Mouse (Mus musculus) ES-CJ7 (cell line): ENCODE measurements around the gene Stpg3.
"Not testable (repeated sequence)": the region's sequence is repeated elsewhere in the genome, so short reads cannot be mapped to it uniquely, and the experiment has no call there.

Experiments
- DNase-seq: peaks from one replicate; pipeline ENCODE4 v3.0.0; 2011; ENCODE audit warnings: low read depth, low spot score

Stpg3 gene

GRCm38 (mm10) chr2:25214444-25214843 lies at the start of gene Stpg3:
Gene Stpg3 (minus strand): TSS chr2:25214637.
- DNase-seq = no peak

DNA sequence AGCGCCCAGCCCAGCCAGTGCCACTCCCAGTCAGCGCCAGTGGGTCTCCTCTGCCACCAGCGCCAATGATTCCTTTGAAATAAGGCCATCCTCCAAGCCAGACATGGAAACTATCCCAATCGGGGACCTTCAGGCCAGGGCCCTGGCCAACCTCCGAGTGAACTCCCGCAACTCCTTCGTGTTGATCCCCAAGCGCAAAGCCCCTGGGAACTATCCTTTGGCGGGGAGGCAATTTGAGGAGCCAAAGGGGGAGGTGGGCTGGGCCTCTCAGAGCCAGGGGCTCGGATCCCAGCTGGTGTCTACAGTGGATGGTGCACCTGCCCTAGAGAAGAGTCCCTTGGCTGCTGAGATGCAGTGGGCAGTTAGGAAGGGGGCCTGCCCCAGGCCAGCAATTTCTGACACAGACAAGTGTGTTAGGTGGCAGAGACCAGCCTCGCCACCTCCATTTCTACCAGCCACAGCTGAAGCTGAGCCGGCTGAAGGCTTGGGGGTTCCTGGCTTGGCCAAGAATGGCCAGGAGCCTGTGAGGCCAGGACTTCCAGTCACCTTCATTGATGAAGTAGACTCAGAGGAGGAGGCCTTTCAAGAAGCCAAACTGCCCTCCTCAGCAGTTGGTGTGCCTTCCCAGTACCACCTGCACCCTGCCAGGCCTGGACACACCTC lies 49.3 kb upstream of the Stpg3 start:
- DNase-seq = no peak

- DNase-seq = peak; percentile 55
Observed at GRCm38 (mm10) chr2:25262795-25263622, 48.6 kb upstream of the Stpg3 start.

DNA sequence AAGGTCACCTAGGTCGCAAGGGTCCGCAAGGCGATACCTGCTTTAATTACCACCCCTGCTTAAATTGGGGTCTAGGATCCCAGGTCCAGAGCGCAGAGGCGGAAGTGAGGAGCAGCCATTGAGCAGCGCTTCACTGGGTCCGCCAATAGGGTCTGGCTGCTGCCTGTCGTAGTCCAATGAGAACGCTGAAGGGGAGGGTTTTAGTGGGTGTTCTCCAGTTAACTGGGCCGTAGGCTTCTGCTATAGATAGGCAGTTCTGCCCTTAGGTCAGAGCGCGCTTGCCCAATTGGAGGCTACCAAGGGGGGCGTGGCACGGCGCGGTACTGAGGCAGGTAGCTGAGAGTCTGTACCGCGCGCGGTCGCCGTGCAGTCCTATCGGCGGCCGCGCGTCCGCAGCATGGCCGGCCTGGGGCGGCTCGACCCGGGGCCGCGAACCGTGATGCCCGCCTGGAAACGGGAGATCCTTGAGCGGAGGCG lies 47.9 kb upstream of the Stpg3 start, which contains the start of gene Tprn:
TSS of gene Tprn (plus strand) at position 328 of the 477 bp plus-strand sequence.
- DNase-seq = peak; percentile 99

DNA sequence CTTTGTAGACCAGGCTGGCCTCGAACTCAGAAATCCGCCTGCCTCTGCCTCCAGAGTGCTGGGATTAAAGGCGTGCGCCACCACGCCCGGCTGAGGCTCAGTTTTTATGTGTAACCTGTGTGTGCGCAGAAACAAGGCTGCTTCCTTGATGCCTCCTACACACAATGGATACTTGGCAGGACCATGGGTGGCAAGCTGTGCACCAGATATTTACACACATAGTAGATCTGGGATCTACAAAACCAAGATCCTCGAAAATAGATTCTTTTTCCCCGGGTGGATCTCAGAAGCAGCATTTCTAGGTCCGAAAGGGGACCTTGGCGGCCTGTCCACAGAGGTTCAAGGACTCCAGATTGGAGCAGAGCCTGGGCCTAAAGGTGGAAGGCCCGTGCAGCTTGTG lies 47.4 kb upstream of the Stpg3 start:
- DNase-seq = peak; percentile 45

DNA sequence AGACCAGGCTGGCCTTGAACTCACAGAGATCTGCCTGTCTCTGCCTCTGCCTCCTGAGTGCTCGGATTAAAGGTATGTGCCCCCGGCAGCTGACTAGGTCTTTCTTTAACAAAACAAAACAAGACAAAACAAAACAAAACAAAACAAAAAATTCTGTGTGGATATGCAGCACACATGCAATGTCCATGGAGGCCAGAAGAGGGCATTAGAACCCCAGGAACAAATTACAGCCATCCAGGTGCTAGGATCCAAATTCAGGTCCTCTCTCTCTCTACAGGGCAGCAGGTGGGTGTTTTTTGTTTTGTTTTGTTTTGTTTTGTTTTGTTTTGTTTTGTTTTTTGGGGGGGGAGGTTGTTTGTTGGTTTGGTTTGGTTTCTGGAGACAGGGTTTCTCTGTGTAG lies 44.5 kb upstream of the Stpg3 start:
- DNase-seq = peak; percentile 67

- not testable (repeated sequence) for DNase-seq
Observed at GRCm38 (mm10) chr2:25257250-25257649, 42.8 kb upstream of the Stpg3 start.

DNA sequence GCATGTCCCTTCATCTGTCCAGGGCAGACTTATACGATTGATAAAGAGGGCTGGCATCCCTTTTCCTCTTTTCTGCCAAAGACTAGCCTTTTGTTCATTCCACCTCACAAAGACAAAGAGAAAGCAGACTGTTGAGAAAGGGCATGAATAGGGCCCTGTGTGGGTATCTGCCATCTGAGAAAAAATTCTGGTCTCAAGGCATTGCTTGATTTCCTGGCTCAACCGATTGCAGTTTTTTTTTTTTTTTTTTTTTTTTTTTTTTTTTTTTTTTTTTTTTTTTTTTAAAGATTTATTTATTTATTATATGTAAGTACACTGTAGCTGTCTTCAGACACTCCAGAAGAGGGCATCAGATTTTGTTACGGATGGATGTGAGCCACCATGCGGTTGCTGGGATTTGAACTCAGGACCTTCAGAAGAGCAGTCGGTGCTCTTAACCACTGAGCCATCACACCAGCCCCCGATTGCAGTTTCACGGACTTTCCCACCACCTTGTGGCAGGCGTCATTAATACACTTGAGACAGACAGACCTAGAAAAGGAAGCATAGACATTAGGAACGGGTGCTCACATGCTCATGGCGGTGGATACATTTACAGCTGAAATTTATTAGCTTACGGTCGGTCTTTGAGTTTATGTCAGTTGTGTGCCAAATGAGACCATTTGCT lies 42.1 kb upstream of the Stpg3 start:
- peak; percentile 84 for DNase-seq

- peak; percentile 91 for DNase-seq
Observed at GRCm38 (mm10) chr2:25255284-25255779, 40.9 kb upstream of the Stpg3 start, which contains the start of gene Tmem203. Gene Tmem203 (plus strand): TSS chr2:25255439.

- peak; percentile 44 for DNase-seq
Observed at GRCm38 (mm10) chr2:25252331-25252730, 37.9 kb upstream of the Stpg3 start.

DNA sequence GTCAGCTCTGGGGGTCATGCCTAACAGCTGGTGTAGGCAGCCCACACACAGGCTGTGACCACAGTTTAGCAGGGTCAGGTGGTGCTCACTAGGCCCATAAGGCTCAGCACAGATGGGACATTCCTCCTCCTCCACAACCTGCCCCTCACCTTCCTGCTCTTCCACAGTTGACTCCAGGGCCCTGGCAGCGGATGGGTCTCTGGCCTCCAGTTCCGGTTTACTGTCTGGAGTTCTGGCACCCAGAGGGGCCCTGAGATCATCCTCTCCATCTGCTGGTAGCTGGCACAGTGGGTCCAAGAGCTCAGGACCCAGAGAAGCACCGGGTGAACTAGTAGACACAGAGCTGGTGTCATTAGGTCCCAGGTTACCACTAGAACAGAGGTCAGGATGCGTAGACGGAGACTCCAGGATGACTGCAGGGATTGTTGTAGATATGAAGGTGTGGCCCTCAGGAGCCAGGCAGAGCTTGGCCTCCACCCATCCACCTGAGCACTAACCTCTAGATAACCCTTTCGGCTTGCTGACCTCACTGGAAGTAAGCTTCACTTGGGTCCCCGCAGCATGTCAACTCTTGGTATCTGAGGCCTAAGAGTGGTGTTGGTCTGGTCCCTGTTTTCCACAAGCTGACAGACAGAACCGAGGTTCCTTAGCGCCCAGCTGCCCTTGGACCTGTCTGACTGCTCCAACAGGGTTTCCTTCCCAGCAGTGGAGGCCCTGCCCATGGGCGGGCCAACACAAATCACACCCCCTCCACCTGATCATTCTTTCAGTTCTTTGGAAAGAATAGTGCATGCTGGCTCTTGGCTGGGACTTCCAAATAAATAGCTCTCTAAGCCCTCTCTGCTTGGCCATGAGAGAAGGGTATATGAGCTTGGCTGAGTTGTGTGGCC lies 32.0 kb upstream of the Stpg3 start, which contains the start of gene AL732309.1:
TSS of gene AL732309.1 (minus strand) at position 681 of the 890 bp plus-strand sequence.
- DNase-seq = no peak

DNA sequence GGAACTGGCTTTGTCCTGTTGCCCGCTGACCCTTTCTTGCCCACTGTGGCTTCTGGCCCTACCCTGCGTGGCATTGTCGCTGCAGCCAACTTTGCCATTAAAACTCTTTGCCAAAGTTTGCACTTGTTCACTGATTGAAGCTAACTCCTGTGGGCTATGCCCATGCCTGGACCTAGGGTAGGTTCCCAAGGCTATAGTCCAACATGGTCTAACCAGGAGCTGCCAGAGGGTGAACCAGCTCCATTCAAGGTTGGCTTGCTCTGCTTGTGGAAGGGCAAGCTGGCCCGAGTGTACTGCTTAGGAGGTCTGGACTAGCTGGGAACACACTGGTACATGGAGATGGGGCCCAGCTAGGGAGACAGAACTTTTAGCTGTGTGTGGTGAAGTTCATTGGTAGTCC lies 29.7 kb upstream of the Stpg3 start:
- DNase-seq = no peak

DNA sequence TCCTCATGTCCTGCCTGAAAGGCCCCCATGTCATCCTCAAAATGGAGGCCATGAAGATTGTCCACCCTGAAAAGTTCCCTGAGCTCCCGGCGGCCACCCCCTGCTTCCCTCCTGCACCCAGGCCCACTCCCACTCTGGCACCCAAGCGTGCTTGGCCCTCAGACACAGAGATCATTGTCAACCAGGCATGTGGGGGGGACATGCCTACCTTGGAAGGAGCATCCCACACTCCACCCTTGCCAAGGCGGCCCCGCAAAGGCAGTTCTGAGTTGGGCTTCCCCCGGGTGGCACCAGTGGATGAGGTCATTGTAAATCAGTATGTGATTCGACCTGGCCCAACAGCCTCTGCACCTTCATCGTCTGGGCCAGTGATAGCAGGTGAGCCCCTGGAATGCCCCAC lies 28.9 kb upstream of the Stpg3 start:
- no peak for DNase-seq

DNA sequence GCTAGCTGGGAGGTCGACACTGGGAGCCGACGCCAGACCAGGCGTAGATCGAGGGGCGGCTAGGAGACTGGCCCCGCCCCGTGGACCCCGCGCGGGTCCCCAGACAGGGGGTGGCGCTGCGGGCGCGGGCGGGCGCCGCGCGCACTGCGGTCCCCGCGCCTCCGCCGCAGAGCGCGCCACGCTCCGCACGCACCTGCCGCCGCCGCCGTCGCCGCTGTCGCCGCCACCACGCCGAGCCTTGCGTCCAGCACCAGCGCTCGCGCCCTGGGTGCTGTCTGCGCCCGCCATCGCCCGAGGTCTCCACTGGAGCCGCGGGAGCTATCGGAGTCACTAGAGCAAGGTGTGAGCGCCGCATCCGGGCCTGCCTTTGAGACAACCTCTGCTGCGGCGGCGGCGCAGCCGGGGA lies 27.7 kb upstream of the Stpg3 start, which contains the start of the genes Rnf208 and Cysrt1:
TSS of gene Rnf208 (plus strand) at position 155 of the 406 bp plus-strand sequence.
TSS of gene Cysrt1 (minus strand) at position 352 of the 406 bp plus-strand sequence.
- DNase-seq = no peak

- DNase-seq = peak; percentile 47
Observed at GRCm38 (mm10) chr2:25241438-25241775, 27.0 kb upstream of the Stpg3 start.

GRCm38 (mm10) chr2:25240723-25241437 lies 26.4 kb upstream of the Stpg3 start:
- DNase-seq = peak; percentile 97

GRCm38 (mm10) chr2:25240310-25240709 lies 25.9 kb upstream of the Stpg3 start:
- no peak for DNase-seq

GRCm38 (mm10) chr2:25239766-25240165 lies 25.3 kb upstream of the Stpg3 start:
- no peak for DNase-seq

GRCm38 (mm10) chr2:25238106-25238505 lies 23.7 kb upstream of the Stpg3 start:
- DNase-seq = no peak

- no peak for DNase-seq
Observed at GRCm38 (mm10) chr2:25237522-25237921, 23.1 kb upstream of the Stpg3 start.
